Mouse (Mus musculus): ENCODE measurements at regions not wholly inside any gene's neighbourhood (a gene's known extent, or its start where the extent isn't known, plus 50 kb on each side); places are given as distances from the start of the nearest gene placed in this dataset.

GRCm38 (mm10) chr3:48587341-48587740 lies 1169.8 kb downstream of the Pcdh18 start:
- TF ChIP-seq HCFC1 (IDR thresholded peaks at IDR 0.05; ENCODE audit: borderline replicate concordance, insufficient read depth, low read length): no peak
- TF ChIP-seq CHD2 (IDR thresholded peaks at IDR 0.05; ENCODE audit: low read depth, low read length): no peak
